Mouse (Mus musculus): ENCODE results near the gene Becn1. TPM values are rescaled to one million over a fixed set of nuclear protein-coding genes. Genes with fewer than 3 reads are reported as not detected.

Gene Becn1
- polyA plus RNA-seq, 1 experiment from 2014 or later: 158 TPM

Other genes with a start within 250 kb of the Becn1 start
- gene Naglu, start 232.3 kb downstream of the Becn1 start, polyA plus RNA-seq (2014; fragmentation: Nextera tagmentation; extraction: Ambion mirVana): 3.5 and 5.9 TPM in 2 replicates
- gene Hsd17b1, start 223.9 kb downstream of the Becn1 start, polyA plus RNA-seq (2014; fragmentation: Nextera tagmentation; extraction: Ambion mirVana): not detected in 2 replicates
- gene Coasy, start 219.7 kb downstream of the Becn1 start, polyA plus RNA-seq (2014; fragmentation: Nextera tagmentation; extraction: Ambion mirVana): 44.9 and 58.1 TPM in 2 replicates
- 45.7 and 47.9 TPM in 2 replicates for gene Mlx, start 215.0 kb downstream of the Becn1 start, polyA plus RNA-seq (2014; fragmentation: Nextera tagmentation; extraction: Ambion mirVana)
- gene Psmc3ip, start 206.8 kb downstream of the Becn1 start, polyA plus RNA-seq (2014; fragmentation: Nextera tagmentation; extraction: Ambion mirVana): 61.2 and 62.4 TPM in 2 replicates
- gene Retreg3, start 182.4 kb downstream of the Becn1 start, polyA plus RNA-seq (2014; fragmentation: Nextera tagmentation; extraction: Ambion mirVana): 10.7 and 12.7 TPM in 2 replicates
- gene Tubg1, start 182.3 kb downstream of the Becn1 start, polyA plus RNA-seq (2014; fragmentation: Nextera tagmentation; extraction: Ambion mirVana): 91.6 and 98.4 TPM in 2 replicates
- gene Tubg2, start 146.4 kb downstream of the Becn1 start, polyA plus RNA-seq (2014; fragmentation: Nextera tagmentation; extraction: Ambion mirVana): 7.8 and 8.0 TPM in 2 replicates
- 0.28 and 0.39 TPM in 2 replicates for gene Cntnap1, start 131.8 kb downstream of the Becn1 start, polyA plus RNA-seq (2014; fragmentation: Nextera tagmentation; extraction: Ambion mirVana)
- gene Plekhh3, start 130.9 kb downstream of the Becn1 start, polyA plus RNA-seq (2014; fragmentation: Nextera tagmentation; extraction: Ambion mirVana): 3.7 and 5.3 TPM in 2 replicates
- gene Ccr10, start 126.8 kb downstream of the Becn1 start, polyA plus RNA-seq (2014; fragmentation: Nextera tagmentation; extraction: Ambion mirVana): 0.20 TPM in 1 of 2 replicates, not detected in the other
- gene Ezh1, start 75.8 kb downstream of the Becn1 start, polyA plus RNA-seq (2014; fragmentation: Nextera tagmentation; extraction: Ambion mirVana): 11.6 and 12.4 TPM in 2 replicates
- gene Ramp2, start 56.3 kb downstream of the Becn1 start, polyA plus RNA-seq (2014; fragmentation: Nextera tagmentation; extraction: Ambion mirVana): 64.8 and 69.3 TPM in 2 replicates
- 114 and 117 TPM in 2 replicates for gene Vps25, start 48.6 kb downstream of the Becn1 start, polyA plus RNA-seq (2014; fragmentation: Nextera tagmentation; extraction: Ambion mirVana)
- gene Wnk4, start 41.7 kb downstream of the Becn1 start, polyA plus RNA-seq (2014; fragmentation: Nextera tagmentation; extraction: Ambion mirVana): 2.4 and 3.5 TPM in 2 replicates
- gene Cntd1, start 23.3 kb downstream of the Becn1 start, polyA plus RNA-seq (2014; fragmentation: Nextera tagmentation; extraction: Ambion mirVana): 1.6 and 1.8 TPM in 2 replicates
- 193 and 212 TPM in 2 replicates for gene Coa3, start 23.2 kb downstream of the Becn1 start, polyA plus RNA-seq (2014; fragmentation: Nextera tagmentation; extraction: Ambion mirVana)
- gene Psme3, start 13.9 kb upstream of the Becn1 start, polyA plus RNA-seq (2014; fragmentation: Nextera tagmentation; extraction: Ambion mirVana): 150 and 154 TPM in 2 replicates
- gene Aoc2, start 22.8 kb upstream of the Becn1 start, polyA plus RNA-seq (2014; fragmentation: Nextera tagmentation; extraction: Ambion mirVana): 1.2 TPM in 2 replicates
- gene Aoc3, start 28.3 kb upstream of the Becn1 start, polyA plus RNA-seq (2014; fragmentation: Nextera tagmentation; extraction: Ambion mirVana): 0.04 TPM in 1 of 2 replicates, not detected in the other
- not detected in 2 replicates for gene G6pc, start 65.3 kb upstream of the Becn1 start, polyA plus RNA-seq (2014; fragmentation: Nextera tagmentation; extraction: Ambion mirVana)
- gene Aarsd1, start 115.3 kb upstream of the Becn1 start, polyA plus RNA-seq (2014; fragmentation: Nextera tagmentation; extraction: Ambion mirVana): 89.6 and 90.9 TPM in 2 replicates
- gene Gm27029, start 122.5 kb upstream of the Becn1 start, polyA plus RNA-seq (2014; fragmentation: Nextera tagmentation; extraction: Ambion mirVana): 10.1 and 12.8 TPM in 2 replicates
- gene Rundc1, start 122.8 kb upstream of the Becn1 start, polyA plus RNA-seq (2014; fragmentation: Nextera tagmentation; extraction: Ambion mirVana): 10.4 and 11.8 TPM in 2 replicates
- 3.5 and 3.9 TPM in 2 replicates for gene Ptges3l, start 123.0 kb upstream of the Becn1 start, polyA plus RNA-seq (2014; fragmentation: Nextera tagmentation; extraction: Ambion mirVana)
- gene Rpl27, start 140.0 kb upstream of the Becn1 start, polyA plus RNA-seq (2014; fragmentation: Nextera tagmentation; extraction: Ambion mirVana): 432 and 435 TPM in 2 replicates
- gene Ifi35, start 146.1 kb upstream of the Becn1 start, polyA plus RNA-seq (2014; fragmentation: Nextera tagmentation; extraction: Ambion mirVana): 2.4 and 2.7 TPM in 2 replicates
- 9.4 and 10.2 TPM in 2 replicates for gene Rnd2, start 162.7 kb upstream of the Becn1 start, polyA plus RNA-seq (2014; fragmentation: Nextera tagmentation; extraction: Ambion mirVana)
- 20.9 and 24.6 TPM in 2 replicates for gene Vat1, start 163.9 kb upstream of the Becn1 start, polyA plus RNA-seq (2014; fragmentation: Nextera tagmentation; extraction: Ambion mirVana)
- 21.4 and 24.7 TPM in 2 replicates for gene Brca1, start 249.7 kb upstream of the Becn1 start, polyA plus RNA-seq (2014; fragmentation: Nextera tagmentation; extraction: Ambion mirVana)
- gene Nbr1, start 249.9 kb upstream of the Becn1 start, polyA plus RNA-seq (2014; fragmentation: Nextera tagmentation; extraction: Ambion mirVana): 69.2 and 74.1 TPM in 2 replicates